Mouse (Mus musculus): ENCODE results near the gene Clmn. TPM values are rescaled to one million over a fixed set of nuclear protein-coding genes. Genes with fewer than 3 reads are reported as not detected.

Clmn gene
- total and polyA plus RNA-seq, 3 experiments, result not detected

DNA sequence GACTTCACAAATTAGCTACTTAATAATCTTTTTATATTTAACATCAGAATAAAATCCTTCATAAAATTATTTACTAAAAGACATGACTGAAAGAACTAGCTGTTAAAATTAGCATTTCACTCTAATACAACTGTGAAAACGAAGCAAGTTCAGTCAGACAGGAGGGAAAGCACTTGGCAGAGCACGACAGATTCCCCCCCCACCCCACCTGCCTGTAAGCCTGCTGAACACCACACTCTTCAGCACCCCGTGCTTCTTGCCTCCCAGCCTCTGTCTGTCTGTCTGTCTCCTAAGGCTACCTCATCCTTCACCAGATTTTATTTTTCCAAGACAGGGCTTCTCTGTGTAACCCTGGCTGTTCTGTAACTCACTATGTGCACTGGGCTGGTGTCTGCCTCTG lies 125.9 kb downstream of the Clmn start:
- Histone ChIP-seq H3K4me1 (ENCODE audit: control insufficient read depth in 1 of 2, insufficient read depth in 2 of 2, low read length in 2 of 2) (peaks cover 8 to 9% of the 10 kb centered on the region in 2 experiments), H3K36me3 (ENCODE audit: control insufficient read depth in 1 of 2, insufficient read depth in 2 of 2, low read length in 2 of 2) (peaks cover 4 to 17% of the 10 kb centered on the region in 2 experiments), H3K4me3 (ENCODE audit: control insufficient read depth in 1 of 2, insufficient read depth in 1 of 2, low read depth in 2 of 2, low read length in 2 of 2) (no peak overlapping the region), H3K27me3 (ENCODE audit: control insufficient read depth in 1 of 2, insufficient read depth in 2 of 2, low read length in 2 of 2) (no peaks in the 10 kb centered on the region), H3K9ac (ENCODE audit: control insufficient read depth, low read depth, low read length, poor library complexity, severe bottlenecking) (no peak overlapping the region), H3K27ac (ENCODE audit: control insufficient read depth, low read depth, low read length) (no peak overlapping the region), H3K9me3 (replicated peaks; ENCODE audit: insufficient read depth, low read length) (no peaks in the 10 kb centered on the region), H3K79me2 (ENCODE audit: control insufficient read depth, insufficient read depth, low read length, poor library complexity) (peaks cover 29% of the 10 kb centered on the region)
- no peak for TF ChIP-seq CTCF (IDR thresholded peaks at IDR 0.05 in 2 of 3, conservative IDR thresholded peaks at IDR 0.05 in 1 of 3; ENCODE audit: control insufficient read depth in 1 of 3, insufficient read depth in 1 of 3, low read depth in 2 of 3, low read length in 3 of 3, poor library complexity in 1 of 3, severe bottlenecking in 1 of 3)
- TF ChIP-seq MYB (IDR thresholded peaks at IDR 0.05; ENCODE audit: low read depth, low read length), result no peak
- TF ChIP-seq MAZ (IDR thresholded peaks at IDR 0.05; ENCODE audit: low read depth, low read length), result no peak
- no peak for TF ChIP-seq MEF2A (IDR thresholded peaks at IDR 0.05; ENCODE audit: extremely low read depth, insufficient replicate concordance, low read depth, low read length, poor library complexity, severe bottlenecking)
- no peak for TF ChIP-seq RCOR1 (IDR thresholded peaks at IDR 0.05; ENCODE audit: low read depth, low read length)
- TF ChIP-seq USF2 (IDR thresholded peaks at IDR 0.05; ENCODE audit: borderline replicate concordance in 1 of 2, insufficient read depth in 1 of 2, low read depth in 1 of 2, low read length in 2 of 2), result no peak
- no peak for TF ChIP-seq MAFK (IDR thresholded peaks at IDR 0.05; ENCODE audit: borderline replicate concordance, low read depth, low read length)
- no peak for TF ChIP-seq POLR2A (IDR thresholded peaks at IDR 0.05; ENCODE audit: control insufficient read depth in 1 of 2, insufficient read depth in 1 of 2, low read depth in 1 of 2, low read length in 2 of 2, poor library complexity in 1 of 2)
- no peak for TF ChIP-seq CHD1 (IDR thresholded peaks at IDR 0.05; ENCODE audit: low read depth, low read length)
- no peak for TF ChIP-seq RAD21 (IDR thresholded peaks at IDR 0.05; ENCODE audit: low read depth, low read length)
- TF ChIP-seq POLR2AphosphoS5 (IDR thresholded peaks at IDR 0.05; ENCODE audit: borderline replicate concordance, low read depth, low read length), result no peak
- TF ChIP-seq TAL1 (IDR thresholded peaks at IDR 0.05; ENCODE audit: low read length), result no peak
- no peak for DNase-seq (ENCODE audit: low read depth, low spot score)

DNA sequence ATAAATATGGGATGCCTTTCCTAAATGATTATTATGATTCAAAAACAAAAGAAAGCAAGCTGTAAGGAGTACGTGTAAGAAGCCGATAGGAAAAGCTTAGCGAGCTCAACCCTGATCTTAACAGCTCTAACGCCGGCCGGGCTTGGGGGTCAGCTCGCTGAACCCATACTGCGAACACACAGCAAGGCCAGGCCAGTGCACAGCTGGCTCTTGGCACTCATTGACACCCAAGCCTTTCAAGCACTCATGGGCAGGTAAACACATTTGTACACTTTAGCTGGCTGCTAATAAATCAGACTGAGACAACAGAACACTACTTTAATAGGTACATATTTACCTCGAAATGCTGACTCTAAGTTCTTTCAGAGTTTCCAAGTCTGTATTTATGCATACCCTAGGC lies 126.4 kb downstream of the Clmn start:
- TF ChIP-seq USF1 (IDR thresholded peaks at IDR 0.05; ENCODE audit: low read depth, low read length) (no peak), TAL1 (IDR thresholded peaks at IDR 0.05; ENCODE audit: low read length) (no peak), BHLHE40 (IDR thresholded peaks at IDR 0.05; ENCODE audit: borderline replicate concordance, low read depth, low read length) (no peak), CHD1 (IDR thresholded peaks at IDR 0.05; ENCODE audit: low read depth, low read length) (no peak), POLR2AphosphoS2 (IDR thresholded peaks at IDR 0.05; ENCODE audit: low read length) (no peak), MXI1 (IDR thresholded peaks at IDR 0.05; ENCODE audit: low read depth, low read length) (no peak), POLR2A (IDR thresholded peaks at IDR 0.05; ENCODE audit: control insufficient read depth in 1 of 2, insufficient read depth in 1 of 2, low read depth in 1 of 2, low read length in 2 of 2, poor library complexity in 1 of 2) (no peak), NELFE (IDR thresholded peaks at IDR 0.05; ENCODE audit: low read depth, low read length) (no peak)
- Histone ChIP-seq H3K27me3 (ENCODE audit: control insufficient read depth in 1 of 2, insufficient read depth in 2 of 2, low read length in 2 of 2) (no peaks in the 10 kb centered on the region), H3K9ac (ENCODE audit: control insufficient read depth, low read depth, low read length, poor library complexity, severe bottlenecking) (no peak overlapping the region), H3K4me3 (ENCODE audit: control insufficient read depth in 1 of 2, insufficient read depth in 1 of 2, low read depth in 2 of 2, low read length in 2 of 2) (no peak overlapping the region), H3K79me2 (ENCODE audit: control insufficient read depth, insufficient read depth, low read length, poor library complexity) (peaks cover 26% of the 10 kb centered on the region), H3K27ac (ENCODE audit: control insufficient read depth, low read depth, low read length) (no peak overlapping the region), H3K36me3 (ENCODE audit: control insufficient read depth in 1 of 2, insufficient read depth in 2 of 2, low read length in 2 of 2) (peaks cover 4 to 17% of the 10 kb centered on the region in 2 experiments), H3K9me3 (replicated peaks; ENCODE audit: insufficient read depth, low read length) (no peaks in the 10 kb centered on the region), H3K4me1 (ENCODE audit: control insufficient read depth in 1 of 2, insufficient read depth in 2 of 2, low read length in 2 of 2) (peaks cover 8 to 9% of the 10 kb centered on the region in 2 experiments)
- no peak for DNase-seq (ENCODE audit: low read depth, low spot score)
